In genomic region chr19:32310483-32310882, GRCm38 (mm10) we compare ENCODE assay signal across 19 mouse cellular contexts.
DNase-seq lines count a peak whose midpoint lies in the region; TF ChIP-seq lines count a peak whose summit lies in the region.
"Had no signal": no experiment of that assay in that cellular context is flagged by ENCODE, and none has a peak within 500 bp of the region (broad histone marks: within the 10 kb centered on the region; RNA-seq: fewer than 3 reads in every experiment).

No protein-coding gene starts in this region.

- no peak for DNase-seq in kidney, adult 2 months
- DNase-seq in kidney, postnatal 36 days = no peak
- DNase-seq in A20 (ENCODE audit: low read depth, low spot score) = peak; percentile 44
- no peak for DNase-seq in right cerebral cortex, postnatal 36 days (ENCODE audit: low spot score in 2 of 2)
- no peak for DNase-seq in embryo, embryonic 11 days
- no peak for DNase-seq in retina, postnatal 1 day
- DNase-seq: adrenal gland, postnatal 10 days; cerebellum, adult 11-12 months; cerebellum, postnatal 14 days; heart, postnatal 10 days; layer of hippocampus, postnatal 36 days; midbrain, embryonic 14.5 days; thymus, postnatal 14 days had no signal

- TF ChIP-seq EP300 in ES-Bruce4 (IDR thresholded peaks at IDR 0.05; ENCODE audit: insufficient read depth, low read depth, low read length) = no peak

- no peaks in the 10 kb centered on the region for H3K27me3 ChIP-seq in kidney, adult 2 months (replicated peaks; ENCODE audit: control insufficient read depth, insufficient read depth, low read length)
- H3K27me3 ChIP-seq in ES-Bruce4 (ENCODE audit: control insufficient read depth, insufficient read depth, low read length, poor library complexity, severe bottlenecking) = no peaks in the 10 kb centered on the region
- H3K27me3 ChIP-seq: forebrain, embryonic 15.5 days; kidney, embryonic 15.5 days; limb, embryonic 13.5 days; neural tube, embryonic 13.5 days had no signal

- peaks cover 3% of the 10 kb centered on the region for H3K4me1 ChIP-seq in kidney, adult 2 months (ENCODE audit: control insufficient read depth, insufficient read depth, low read length)
- no peaks in the 10 kb centered on the region for H3K4me1 ChIP-seq in ES-Bruce4 (ENCODE audit: control insufficient read depth, insufficient read depth, low read length)
- H3K4me1 ChIP-seq in bone marrow, adult 2 months (ENCODE audit: control insufficient read depth, insufficient read depth, low read length) = no peaks in the 10 kb centered on the region
- H3K4me1 ChIP-seq: forebrain, embryonic 15.5 days; limb, embryonic 13.5 days; neural tube, embryonic 13.5 days had no signal

- 98% methylated on average over 5 of the region's 5 CpGs for WGBS in kidney, adult 2 months
- WGBS in bone marrow, adult 2 months = 86% methylated on average over 5 of the region's 5 CpGs

- TF ChIP-seq CTCF in kidney, adult 2 months (conservative IDR thresholded peaks at IDR 0.05; ENCODE audit: insufficient read depth, insufficient read length, low read depth, low read length) = 0 out of 2 replicates have a peak, but pooled peaks have one; percentile 11
- TF ChIP-seq CTCF in ES-Bruce4 (IDR thresholded peaks at IDR 0.05; ENCODE audit: low read depth, low read length) = peak; percentile 53
- TF ChIP-seq CTCF in bone marrow, adult 2 months (IDR thresholded peaks at IDR 0.05; ENCODE audit: control insufficient read depth, insufficient read depth, low read length) = 0 out of 2 replicates have a peak, but pooled peaks have one; percentile 22

- no peak overlapping the region for H3K27ac ChIP-seq in kidney, adult 2 months (ENCODE audit: insufficient read depth, low read depth, low read length)
- H3K27ac ChIP-seq in ES-Bruce4 (ENCODE audit: insufficient read depth, low read length) = no peak overlapping the region
- H3K27ac ChIP-seq in bone marrow, adult 2 months (ENCODE audit: control insufficient read depth, insufficient read depth, low read depth, low read length, poor library complexity) = no peak overlapping the region
- H3K27ac ChIP-seq: forebrain, embryonic 15.5 days; kidney, embryonic 15.5 days; limb, embryonic 13.5 days; neural tube, embryonic 13.5 days had no signal

- no peak overlapping the region for H3K9ac ChIP-seq in ES-Bruce4 (ENCODE audit: low read depth, poor library complexity, severe bottlenecking)
- H3K9ac ChIP-seq: forebrain, embryonic 15.5 days; kidney, embryonic 15.5 days; limb, embryonic 13.5 days; neural tube, embryonic 13.5 days had no signal

- H3K4me3 ChIP-seq in kidney, adult 2 months (ENCODE audit: insufficient read depth, low read depth, low read length) = no peak overlapping the region
- H3K4me3 ChIP-seq in ES-Bruce4 (ENCODE audit: low read depth, low read length) = no peak overlapping the region
- H3K4me3 ChIP-seq in bone marrow, adult 2 months (replicated peaks; ENCODE audit: control insufficient read depth, low read depth, low read length) = no peak overlapping the region
- H3K4me3 ChIP-seq: forebrain, embryonic 15.5 days; kidney, embryonic 15.5 days; limb, embryonic 13.5 days; neural tube, embryonic 13.5 days had no signal

- no peaks in the 10 kb centered on the region for H3K9me3 ChIP-seq in ES-Bruce4 (replicated peaks; ENCODE audit: control insufficient read depth, insufficient read depth, low read length, poor library complexity, severe bottlenecking)
- H3K9me3 ChIP-seq: forebrain, embryonic 15.5 days; kidney, embryonic 15.5 days; limb, embryonic 13.5 days; neural tube, embryonic 13.5 days had no signal

- no peaks in the 10 kb centered on the region for H3K36me3 ChIP-seq in kidney, adult 2 months (ENCODE audit: control insufficient read depth, insufficient read depth, low read length)
- no peaks in the 10 kb centered on the region for H3K36me3 ChIP-seq in ES-Bruce4 (ENCODE audit: control insufficient read depth, insufficient read depth, low read length, poor library complexity, severe bottlenecking)
- H3K36me3 ChIP-seq: forebrain, embryonic 15.5 days; kidney, embryonic 15.5 days; limb, embryonic 13.5 days; neural tube, embryonic 13.5 days had no signal

- no peak for TF ChIP-seq POLR2A in kidney, adult 2 months (IDR thresholded peaks at IDR 0.05; ENCODE audit: low read depth, low read length)
- no peak for TF ChIP-seq POLR2A in ES-Bruce4 (IDR thresholded peaks at IDR 0.05; ENCODE audit: insufficient read depth, low read length)
- no peak for TF ChIP-seq POLR2A in bone marrow, adult 2 months (IDR thresholded peaks at IDR 0.05; ENCODE audit: borderline replicate concordance, control insufficient read depth, low read depth, low read length)
